Mouse (Mus musculus) stomach, postnatal 0 days (tissue): ENCODE data around the gene Pcolce2. TPM values are rescaled to one million over a fixed set of nuclear protein-coding genes. Genes with fewer than 3 reads are reported as not detected.

Experiments used
- ATAC-seq: fragments of 200-750 bp; cut with Nextera tagmentation; 2 replicates; pipeline ENCODE4 v1.8.0; 2017; ENCODE audit not compliant: low FRiP score, low TSS enrichment
- DNase-seq: peaks from one replicate; pipeline ENCODE4 v3.0.0-alpha.2; 2016; ENCODE audit warnings: low spot score
- H3K27ac ChIP-seq: fragments of 300-500 bp; sonication (generic); replicated peaks from 2 replicates; pipeline ENCODE4 v1.5.1; 2014; ENCODE audit warnings: mild to moderate bottlenecking, control low read depth
- H3K27me3 ChIP-seq: fragments of 300-500 bp; sonication (generic); 2 replicates; pipeline ENCODE4 v1.6.1; 2014; ENCODE audit warnings: low read length; ENCODE audit not compliant: control insufficient read depth, insufficient read depth
- H3K36me3 ChIP-seq: fragments of 300-500 bp; sonication (generic); 2 replicates; pipeline ENCODE4 v1.6.1; 2014; ENCODE audit warnings: low read length, mixed read lengths; ENCODE audit not compliant: control insufficient read depth, insufficient read depth
- H3K4me1 ChIP-seq: fragments of 300-500 bp; sonication (generic); replicated peaks from 2 replicates; pipeline ENCODE4 v1.6.1; 2014; ENCODE audit warnings: antibody characterized with exemption; ENCODE audit not compliant: control insufficient read depth, insufficient read depth
- H3K4me2 ChIP-seq: fragments of 300-500 bp; sonication (generic); replicated peaks from 2 replicates; pipeline ENCODE4 v1.6.1; 2014; ENCODE audit warnings: low read depth, mild to moderate bottlenecking, control low read depth, moderate library complexity
- H3K4me3 ChIP-seq: fragments of 300-500 bp; sonication (generic); 2 replicates; pipeline ENCODE4 v1.5.1; 2014; ENCODE audit warnings: low read depth, low read length, control low read depth
- H3K9ac ChIP-seq: fragments of 300-500 bp; sonication (generic); 2 replicates; pipeline ENCODE4 v1.6.1; 2014; ENCODE audit warnings: mild to moderate bottlenecking, low read length, control low read depth, mixed read lengths
- H3K9me3 ChIP-seq: fragments of 300-500 bp; sonication (generic); 2 replicates; pipeline ENCODE4 v1.6.1; 2016; ENCODE audit warnings: low read length; ENCODE audit not compliant: control insufficient read depth
- CTCF ChIP-seq: IDR thresholded peaks from 2 replicates; pipeline ENCODE4 v1.5.1; 2016; ENCODE audit warnings: antibody characterized with exemption, low read depth, mild to moderate bottlenecking, moderate library complexity
- EP300 ChIP-seq: optimal IDR thresholded peaks from 2 replicates; pipeline ENCODE3; 2016; ENCODE audit warnings: antibody characterized with exemption
- WGBS: fragments of 180-500 bp; shearing (Covaris S2); extraction: QIAGEN DNeasy Blood & Tissue Kit; methylation state at CpG from one replicate; pipeline ENCODE4 v1.1.7; 2014; 5-methylcytosine and 5-hydroxymethylcytosine counted together
- polyA plus RNA-seq: library from polyadenylated mRNA; unstranded; fragments of >200 nt; fragmentation: Nextera tagmentation; extraction: Ambion mirVana; gene quantifications from 2 replicates; pipeline ENCODE4 v1.2.1, GENCODE M21; 2015

Pcolce2 gene
- polyA plus RNA-seq, 1 experiment from 2014 or later: 0.21 TPM

DNA sequence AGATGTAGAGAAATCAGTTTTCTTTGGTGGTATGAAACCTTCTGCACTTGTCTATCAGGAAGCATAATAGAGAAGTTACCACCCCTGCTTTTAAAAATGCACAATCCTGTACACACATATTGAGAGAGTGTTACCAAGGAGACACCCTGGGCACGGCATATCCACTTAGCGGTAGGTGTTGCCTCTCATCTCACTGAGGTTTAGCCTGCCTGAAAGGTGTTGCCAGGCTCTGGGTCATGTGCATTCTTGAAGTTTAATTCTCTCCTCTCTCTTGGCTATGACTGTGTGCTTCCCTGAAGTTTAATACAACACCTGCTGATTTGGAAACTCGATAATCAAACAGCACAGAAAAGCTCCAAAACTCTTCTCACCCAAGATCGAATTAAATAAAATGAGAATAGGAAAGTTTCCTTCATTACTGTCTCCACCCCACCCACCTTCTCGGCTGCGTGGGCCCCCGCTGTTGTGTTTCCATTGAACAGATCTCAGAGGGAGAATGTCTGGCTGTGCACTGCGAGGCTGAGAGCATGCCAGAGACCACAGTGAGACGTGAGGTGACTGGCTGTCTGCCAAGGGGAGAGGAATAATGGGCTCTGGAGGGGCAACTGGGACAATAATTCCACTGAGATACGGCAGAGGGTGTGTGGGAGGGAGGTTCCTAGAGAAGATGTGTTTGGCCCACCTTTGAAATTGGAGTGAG lies 27.0 kb downstream of the Pcolce2 start:
- no peaks in the 10 kb centered on the region for H3K36me3 ChIP-seq
- H3K4me3 ChIP-seq: no peak overlapping the region
- no peaks in the 10 kb centered on the region for H3K9me3 ChIP-seq
- no peak for DNase-seq
- WGBS: 40% methylated on average over 10 of the region's 10 CpGs
- H3K4me1 ChIP-seq: no peaks in the 10 kb centered on the region
- no peak for TF ChIP-seq EP300
- TF ChIP-seq CTCF: no peak
- no peaks in the 10 kb centered on the region for H3K27me3 ChIP-seq
- H3K4me2 ChIP-seq: no peak overlapping the region
- H3K9ac ChIP-seq: no peak overlapping the region
- H3K27ac ChIP-seq: no peak overlapping the region
- ATAC-seq: no peak

DNA sequence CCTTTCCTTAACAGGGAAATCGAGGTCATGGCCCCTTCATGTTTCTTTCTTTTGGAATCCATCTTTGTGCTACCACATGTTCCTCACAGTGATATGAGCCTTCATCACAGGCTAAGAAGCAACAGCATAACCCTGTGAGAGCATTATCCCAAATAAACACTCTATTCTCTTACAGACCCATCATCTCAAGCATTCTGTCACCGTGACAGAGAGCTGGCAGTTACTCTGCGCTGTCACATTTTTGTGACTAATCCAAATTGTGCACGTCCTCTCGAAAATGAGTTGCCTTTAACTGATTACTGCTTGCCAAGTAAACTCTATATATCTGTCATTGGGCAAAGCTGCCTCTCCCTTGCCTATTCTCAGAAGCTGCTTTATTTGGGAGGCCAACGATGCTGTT lies 28.4 kb downstream of the Pcolce2 start:
- no peak for TF ChIP-seq EP300
- no peak for TF ChIP-seq CTCF
- Histone ChIP-seq H3K4me3 (no peak overlapping the region), H3K9ac (no peak overlapping the region), H3K27me3 (no peaks in the 10 kb centered on the region), H3K36me3 (no peaks in the 10 kb centered on the region), H3K9me3 (no peaks in the 10 kb centered on the region), H3K4me1 (no peaks in the 10 kb centered on the region), H3K4me2 (no peak overlapping the region), H3K27ac (no peak overlapping the region)
- ATAC-seq: no peak
- DNase-seq: no peak
- WGBS: 78% methylated on average over 6 of the region's 6 CpGs

- H3K36me3 ChIP-seq: no peaks in the 10 kb centered on the region
- DNase-seq (no peak), ATAC-seq (no peak)
- no peak overlapping the region for H3K4me2 ChIP-seq
- no peak overlapping the region for H3K4me3 ChIP-seq
- H3K9me3 ChIP-seq: no peaks in the 10 kb centered on the region
- no peaks in the 10 kb centered on the region for H3K4me1 ChIP-seq
- TF ChIP-seq CTCF: no peak
- no peak for TF ChIP-seq EP300
- H3K27me3 ChIP-seq: no peaks in the 10 kb centered on the region
- 57% methylated on average over 9 of the region's 9 CpGs for WGBS
- no peak overlapping the region for H3K9ac ChIP-seq
- no peak overlapping the region for H3K27ac ChIP-seq
These were observed 30.4 kb downstream of the Pcolce2 start for GRCm38 (mm10) chr9:95667836-95668235.

DNA sequence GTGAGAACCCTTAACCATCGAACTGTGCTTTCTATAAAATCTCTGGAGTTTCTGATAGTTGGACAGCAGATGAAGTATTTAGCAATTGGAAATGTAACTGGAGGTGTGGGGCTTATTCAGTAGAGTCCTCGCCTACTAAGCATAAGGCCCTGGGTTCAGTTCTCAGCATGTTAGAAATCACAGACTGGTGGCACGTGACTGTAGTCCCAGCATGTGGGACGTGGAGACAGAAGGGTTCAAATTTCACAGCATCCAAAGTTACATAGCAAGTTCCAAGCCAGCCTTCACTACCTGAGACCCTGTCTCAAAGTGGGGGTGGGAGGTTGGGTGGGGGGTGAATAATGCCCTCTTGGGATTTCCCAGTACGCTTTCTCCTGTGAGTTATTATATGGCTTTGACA lies 30.9 kb downstream of the Pcolce2 start:
- H3K27ac ChIP-seq: no peak overlapping the region
- ATAC-seq (no peak), DNase-seq (no peak)
- H3K4me2 ChIP-seq: no peak overlapping the region
- no peak overlapping the region for H3K9ac ChIP-seq
- H3K36me3 ChIP-seq: no peaks in the 10 kb centered on the region
- H3K4me1 ChIP-seq: no peaks in the 10 kb centered on the region
- no peaks in the 10 kb centered on the region for H3K9me3 ChIP-seq
- H3K4me3 ChIP-seq: no peak overlapping the region
- no peaks in the 10 kb centered on the region for H3K27me3 ChIP-seq
- 64% methylated on average over 5 of the region's 5 CpGs for WGBS
- TF ChIP-seq CTCF: no peak
- no peak for TF ChIP-seq EP300

GRCm38 (mm10) chr9:95672331-95672730 lies 34.9 kb downstream of the Pcolce2 start:
- DNase-seq (no peak), ATAC-seq (no peak)
- Histone ChIP-seq H3K27ac (no peak overlapping the region), H3K4me2 (no peak overlapping the region), H3K4me1 (no peaks in the 10 kb centered on the region), H3K27me3 (no peaks in the 10 kb centered on the region), H3K4me3 (no peak overlapping the region), H3K36me3 (no peaks in the 10 kb centered on the region), H3K9ac (no peak overlapping the region), H3K9me3 (no peaks in the 10 kb centered on the region)
- WGBS: 68% methylated on average over 3 of the region's 3 CpGs
- TF ChIP-seq CTCF (no peak), EP300 (no peak)

DNA sequence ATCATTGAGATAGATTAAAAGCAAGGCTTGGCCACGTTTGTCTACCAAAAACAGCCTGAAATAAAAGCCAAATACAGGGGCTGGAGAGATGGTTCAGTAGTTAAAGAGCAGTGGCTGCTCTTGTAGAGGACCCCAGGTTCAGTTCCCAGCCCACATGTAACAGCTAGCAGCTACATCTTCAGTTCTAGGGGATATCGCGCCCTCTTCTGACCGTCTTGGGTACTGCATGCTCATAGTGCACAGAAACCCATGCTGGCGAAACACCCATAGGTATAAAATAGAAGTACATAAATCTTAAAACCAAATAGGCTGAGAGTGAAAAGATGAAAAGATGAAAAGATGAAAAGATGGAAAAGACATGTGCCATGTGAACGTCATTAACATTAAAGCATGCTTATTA lies 35.4 kb downstream of the Pcolce2 start:
- Histone ChIP-seq H3K27ac (no peak overlapping the region), H3K4me2 (no peak overlapping the region), H3K9ac (no peak overlapping the region), H3K4me3 (no peak overlapping the region), H3K36me3 (no peaks in the 10 kb centered on the region), H3K9me3 (no peaks in the 10 kb centered on the region), H3K27me3 (no peaks in the 10 kb centered on the region), H3K4me1 (no peaks in the 10 kb centered on the region)
- DNase-seq: no peak
- ATAC-seq: no peak
- WGBS: 78% methylated on average over 6 of the region's 6 CpGs
- TF ChIP-seq EP300 (no peak), CTCF (peak; percentile 42)
